Mouse (Mus musculus): ENCODE results near the gene Mrs2.
A peak's percentile ranks its signal among the peaks of the same experiment; 100 is the strongest.

The Mrs2 gene

GRCm38 (mm10) chr13:25019793-25020539 lies at the start of gene Mrs2:
Gene Mrs2, minus strand, starts transcription at chr13:25020379.
- peak; percentile 84 for DNase-seq (ENCODE audit: low read depth, low spot score)

GRCm38 (mm10) chr13:25069765-25070164 lies 49.6 kb upstream of the Mrs2 start:
- DNase-seq (ENCODE audit: low read depth, low spot score) = no peak

GRCm38 (mm10) chr13:25067183-25067582 lies 47.0 kb upstream of the Mrs2 start:
- DNase-seq (ENCODE audit: low read depth, low spot score) = no peak

GRCm38 (mm10) chr13:25066659-25067058 lies 46.5 kb upstream of the Mrs2 start:
- DNase-seq (ENCODE audit: low read depth, low spot score) = no peak

DNA sequence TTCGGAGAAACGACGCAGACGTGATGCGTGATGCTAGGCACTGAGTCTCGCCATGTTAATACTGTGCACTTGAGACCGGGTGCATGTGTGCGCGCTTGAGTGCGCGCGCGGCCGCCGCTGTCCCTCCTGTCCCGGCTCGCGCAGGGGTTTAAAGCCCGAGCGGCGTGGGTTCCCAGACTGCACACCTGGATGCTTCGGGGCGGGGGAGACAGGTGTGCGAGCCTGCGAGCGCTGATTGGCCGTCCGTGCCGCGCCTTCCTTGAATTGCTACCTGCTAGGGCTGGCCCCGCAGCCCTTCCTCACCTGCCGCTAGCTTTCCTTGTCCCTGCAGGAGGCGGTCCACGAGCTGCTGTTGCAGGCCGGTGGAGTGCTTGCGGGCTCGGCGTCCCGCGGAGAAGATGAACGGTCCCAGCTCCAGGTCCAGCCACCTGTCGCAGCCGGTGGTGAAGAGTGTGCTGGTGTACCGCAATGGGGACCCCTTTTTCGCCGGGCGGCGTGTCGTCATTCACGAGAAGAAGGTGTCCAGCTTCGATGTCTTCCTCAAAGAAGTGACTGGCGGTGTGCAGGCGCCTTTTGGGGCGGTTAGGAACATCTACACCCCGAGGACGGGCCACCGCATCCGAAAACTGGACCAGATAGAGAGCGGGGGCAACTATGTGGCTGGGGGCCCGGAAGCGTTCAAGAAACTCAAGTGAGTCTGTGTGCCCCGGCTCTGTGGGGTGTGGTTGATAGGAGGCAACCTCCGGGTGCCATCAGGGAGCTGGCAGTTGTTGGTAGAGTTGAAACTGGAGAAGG lies 35.9 kb upstream of the Mrs2 start, which contains the start of gene Dcdc2a:
Dcdc2a (plus strand) TSS at position 132 of the 795 bp plus-strand sequence.
- no peak for DNase-seq (ENCODE audit: low read depth, low spot score)

GRCm38 (mm10) chr13:25055111-25055554 lies 35.0 kb upstream of the Mrs2 start:
- no peak for DNase-seq (ENCODE audit: low read depth, low spot score)

DNA sequence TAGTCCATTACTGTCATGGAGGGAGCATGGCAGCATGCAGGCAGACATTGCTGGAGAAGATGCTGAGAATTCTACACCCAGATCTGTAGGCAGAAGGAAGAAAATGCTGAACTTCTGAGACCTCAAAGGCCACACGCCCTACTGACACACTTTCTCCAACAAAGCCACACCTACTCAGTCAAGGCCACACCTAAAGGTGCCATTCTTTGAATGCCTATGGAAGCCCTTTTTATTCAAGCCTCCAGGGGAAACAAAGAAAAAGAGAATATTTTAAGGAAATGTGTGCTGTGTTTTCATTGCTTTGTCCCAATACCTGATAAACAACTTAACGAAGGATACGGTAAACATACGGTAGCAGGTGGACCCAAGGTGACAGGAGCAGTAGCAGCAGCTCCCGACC lies 32.5 kb upstream of the Mrs2 start:
- DNase-seq (ENCODE audit: low read depth, low spot score) = no peak

- no peak for DNase-seq (ENCODE audit: low read depth, low spot score)
These were observed 19.3 kb upstream of the Mrs2 start for GRCm38 (mm10) chr13:25039488-25039887.

- no peak for DNase-seq (ENCODE audit: low read depth, low spot score)
These were observed 6.9 kb upstream of the Mrs2 start for GRCm38 (mm10) chr13:25027114-25027425.

- no peak for DNase-seq (ENCODE audit: low read depth, low spot score)
These were observed 6.4 kb upstream of the Mrs2 start for GRCm38 (mm10) chr13:25026409-25027113.

GRCm38 (mm10) chr13:25024655-25025054 lies 4.5 kb upstream of the Mrs2 start:
- no peak for DNase-seq (ENCODE audit: low read depth, low spot score)

GRCm38 (mm10) chr13:25023129-25023528 lies 3.0 kb upstream of the Mrs2 start:
- DNase-seq (ENCODE audit: low read depth, low spot score) = no peak

GRCm38 (mm10) chr13:25022386-25022785 lies 2.2 kb upstream of the Mrs2 start:
- DNase-seq (ENCODE audit: low read depth, low spot score) = no peak

GRCm38 (mm10) chr13:25020540-25020892 lies 337 bp upstream of the Mrs2 start:
- DNase-seq (ENCODE audit: low read depth, low spot score) = no peak

- no peak for DNase-seq (ENCODE audit: low read depth, low spot score)
These were observed 1.9 kb downstream of the Mrs2 start for GRCm38 (mm10) chr13:25018316-25018715.

- no peak for DNase-seq (ENCODE audit: low read depth, low spot score)
These were observed 13.1 kb downstream of the Mrs2 start for GRCm38 (mm10) chr13:25007115-25007514.

DNA sequence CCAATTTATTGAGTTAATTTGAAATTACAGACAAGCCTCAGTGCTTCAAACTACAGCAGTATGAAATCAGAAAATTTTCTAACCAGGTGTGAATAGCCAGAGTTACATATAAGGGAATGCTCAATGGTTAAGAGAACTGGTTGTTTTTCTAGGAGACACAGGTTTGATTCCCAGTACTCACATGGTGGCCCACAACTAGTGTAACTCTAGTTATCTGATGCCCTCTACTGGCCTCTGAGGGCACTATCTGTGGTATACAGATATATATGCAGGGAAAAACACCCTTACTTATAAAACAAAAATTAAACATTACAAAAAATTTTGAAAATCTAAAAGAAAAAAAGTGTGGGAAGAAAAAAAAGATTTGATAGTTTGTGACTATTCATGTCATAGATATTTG lies 17.2 kb downstream of the Mrs2 start:
- no peak for DNase-seq (ENCODE audit: low read depth, low spot score)

GRCm38 (mm10) chr13:24999538-24999937 lies 20.6 kb downstream of the Mrs2 start:
- no peak for DNase-seq (ENCODE audit: low read depth, low spot score)

- no peak for DNase-seq (ENCODE audit: low read depth, low spot score)
These were observed 27.0 kb downstream of the Mrs2 start for GRCm38 (mm10) chr13:24993160-24993559.

DNA sequence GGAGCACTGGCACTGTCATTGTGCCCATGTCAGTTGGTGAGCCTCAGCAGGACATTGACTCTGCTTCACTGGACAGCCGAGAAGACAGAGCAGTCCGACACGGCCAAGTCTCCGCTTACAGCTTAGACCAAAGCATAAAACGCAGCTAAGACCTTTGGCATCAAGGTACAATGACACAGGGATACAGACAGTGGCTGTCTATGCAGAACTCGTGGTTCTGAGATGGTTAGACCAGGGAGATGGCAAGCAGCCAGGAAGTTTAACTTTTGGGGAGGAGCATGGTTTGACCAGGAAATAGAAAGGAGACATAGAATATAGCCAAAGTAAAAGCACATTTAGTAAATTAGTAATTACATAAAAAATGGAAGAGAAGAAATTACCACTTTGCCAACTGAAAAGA lies 31.2 kb downstream of the Mrs2 start:
- no peak for DNase-seq (ENCODE audit: low read depth, low spot score)

DNA sequence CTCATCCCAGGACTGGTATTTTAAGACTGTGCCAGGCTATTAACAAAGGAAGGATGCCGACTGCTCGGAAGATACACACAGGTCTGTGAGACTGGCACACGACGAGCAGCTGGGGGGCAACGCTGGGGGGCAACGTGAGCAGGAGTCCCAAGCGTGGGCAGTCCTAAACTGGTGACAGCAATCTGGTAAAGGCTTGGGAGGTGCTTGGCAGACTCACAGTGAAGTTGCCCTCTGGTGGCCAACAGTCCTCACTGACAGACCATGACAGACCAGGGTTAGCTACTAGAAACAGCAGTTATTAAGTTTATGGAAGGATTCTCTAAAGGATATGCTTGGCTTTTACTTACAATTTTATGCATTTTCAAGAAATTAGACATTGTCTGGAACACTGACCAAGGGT lies 31.8 kb downstream of the Mrs2 start:
- DNase-seq (ENCODE audit: low read depth, low spot score) = no peak

- no peak for DNase-seq (ENCODE audit: low read depth, low spot score)
These were observed 34.7 kb downstream of the Mrs2 start for GRCm38 (mm10) chr13:24985435-24985834.
